Mouse (Mus musculus) megakaryocyte, embryonic 14.5 days (primary cell): ENCODE results near the gene Dpp3. TPM values are rescaled to one million over a fixed set of nuclear protein-coding genes. Genes with fewer than 3 reads are reported as not detected.
A peak's percentile ranks its signal among the peaks of the same experiment; 100 is the strongest.

Experiments used
- H3K27me3 ChIP-seq: replicated peaks from 2 replicates; pipeline ENCODE3; 2012; ENCODE audit warnings: inconsistent platforms
- H3K36me3 ChIP-seq: replicated peaks from 2 replicates; pipeline ENCODE3; 2012; ENCODE audit warnings: low read length, inconsistent platforms, mixed read lengths
- H3K4me1 ChIP-seq: 2 replicates; pipeline ENCODE4 v1.6.1; 2012; ENCODE audit warnings: inconsistent platforms
- H3K4me3 ChIP-seq: replicated peaks from 2 replicates; pipeline ENCODE3; 2012; ENCODE audit warnings: moderate library complexity, mild to moderate bottlenecking, inconsistent platforms
- H3K9me3 ChIP-seq: 2 replicates; pipeline ENCODE4 v1.6.1; 2012; ENCODE audit warnings: inconsistent platforms
- FLI1 ChIP-seq: IDR thresholded peaks from 2 replicates; pipeline ENCODE4 v1.6.1; 2012; ENCODE audit warnings: low read length, inconsistent platforms, mixed read lengths
- GATA1 ChIP-seq: IDR thresholded peaks from 3 replicates; pipeline ENCODE4 v1.6.1; 2012; ENCODE audit warnings: mixed read lengths, low read length, inconsistent platforms, borderline replicate concordance
- polyA plus RNA-seq: library from polyadenylated mRNA; stranded (reverse); fragments of >175 nt; gene quantifications from 2 replicates; pipeline ENCODE4 v1.2.3, GENCODE M21; 2012; ENCODE audit warnings: low replicate concordance; ENCODE audit not compliant: insufficient read depth

Dpp3 gene
- polyA plus RNA-seq, 1 experiment = 71.4 TPM

GRCm38 (mm10) chr19:4928781-4929180 is 694 bp upstream of the Dpp3 start:
- peaks cover 48% of the 10 kb centered on the region for H3K4me1 ChIP-seq
- H3K36me3 ChIP-seq = peaks cover 30% of the 10 kb centered on the region
- H3K27me3 ChIP-seq = peaks cover 26% of the 10 kb centered on the region
- no peaks in the 10 kb centered on the region for H3K9me3 ChIP-seq
- peak overlapping the region; percentile 99 for H3K4me3 ChIP-seq
- TF ChIP-seq FLI1 = no peak
- TF ChIP-seq GATA1 = no peak

- H3K36me3 ChIP-seq = peaks cover 65% of the 10 kb centered on the region
Observed at GRCm38 (mm10) chr19:4925121-4925860, 2.8 kb downstream of the Dpp3 start.

GRCm38 (mm10) chr19:4919652-4920051 is 8.4 kb downstream of the Dpp3 start:
- Histone ChIP-seq H3K9me3 (no peaks in the 10 kb centered on the region), H3K36me3 (peaks cover 100% of the 10 kb centered on the region), H3K4me1 (no peaks in the 10 kb centered on the region), H3K27me3 (no peaks in the 10 kb centered on the region), H3K4me3 (no peak overlapping the region)
- TF ChIP-seq FLI1 (no peak), GATA1 (no peak)

More at GRCm38 (mm10) chr19:4925121-4925860, 2.8 kb downstream of the Dpp3 start:
- H3K4me1 ChIP-seq = peaks cover 41% of the 10 kb centered on the region
- no peak for TF ChIP-seq FLI1
- no peak for TF ChIP-seq GATA1
- no peaks in the 10 kb centered on the region for H3K27me3 ChIP-seq
- peak overlapping the region; percentile 29 for H3K4me3 ChIP-seq
- no peaks in the 10 kb centered on the region for H3K9me3 ChIP-seq

- no peaks in the 10 kb centered on the region for H3K27me3 ChIP-seq
- H3K9me3 ChIP-seq = no peaks in the 10 kb centered on the region
- H3K4me3 ChIP-seq = no peak overlapping the region
- H3K4me1 ChIP-seq = no peaks in the 10 kb centered on the region
- peaks cover 100% of the 10 kb centered on the region for H3K36me3 ChIP-seq
- TF ChIP-seq FLI1 = no peak
- no peak for TF ChIP-seq GATA1
Observed at GRCm38 (mm10) chr19:4916827-4917226, 11.3 kb downstream of the Dpp3 start.

- peaks cover 100% of the 10 kb centered on the region for H3K36me3 ChIP-seq
- TF ChIP-seq FLI1 = no peak
- no peak for TF ChIP-seq GATA1
- H3K27me3 ChIP-seq = no peaks in the 10 kb centered on the region
- H3K9me3 ChIP-seq = no peaks in the 10 kb centered on the region
- no peaks in the 10 kb centered on the region for H3K4me1 ChIP-seq
- no peak overlapping the region for H3K4me3 ChIP-seq
Observed at GRCm38 (mm10) chr19:4915924-4916603, 12.0 kb downstream of the Dpp3 start.

GRCm38 (mm10) chr19:4909376-4909775 is 18.7 kb downstream of the Dpp3 start:
- no peaks in the 10 kb centered on the region for H3K27me3 ChIP-seq
- no peaks in the 10 kb centered on the region for H3K9me3 ChIP-seq
- peaks cover 12% of the 10 kb centered on the region for H3K4me1 ChIP-seq
- H3K4me3 ChIP-seq = no peak overlapping the region
- peaks cover 79% of the 10 kb centered on the region for H3K36me3 ChIP-seq
- no peak for TF ChIP-seq GATA1
- no peak for TF ChIP-seq FLI1

GRCm38 (mm10) chr19:4908107-4908506 is 20.0 kb downstream of the Dpp3 start:
- TF ChIP-seq GATA1 (no peak), FLI1 (no peak)
- Histone ChIP-seq H3K4me1 (peaks cover 12% of the 10 kb centered on the region), H3K27me3 (peaks cover 5% of the 10 kb centered on the region), H3K4me3 (no peak overlapping the region), H3K9me3 (no peaks in the 10 kb centered on the region), H3K36me3 (peaks cover 66% of the 10 kb centered on the region)

- Histone ChIP-seq H3K27me3 (peaks cover 13% of the 10 kb centered on the region), H3K4me1 (peaks cover 12% of the 10 kb centered on the region), H3K9me3 (no peaks in the 10 kb centered on the region), H3K4me3 (peak within 1 kb of the TSS; percentile 88), H3K36me3 (peaks cover 47% of the 10 kb centered on the region)
- no peak for TF ChIP-seq GATA1
- no peak for TF ChIP-seq FLI1
Observed at GRCm38 (mm10) chr19:4905979-4906794, 21.9 kb downstream of the Dpp3 start, which contains the start of gene Bbs1. Gene Bbs1 (minus strand): TSS chr19:4906628.

GRCm38 (mm10) chr19:4899888-4900287 is 28.2 kb downstream of the Dpp3 start:
- H3K36me3 ChIP-seq = no peaks in the 10 kb centered on the region
- no peak overlapping the region for H3K4me3 ChIP-seq
- H3K9me3 ChIP-seq = no peaks in the 10 kb centered on the region
- peaks cover 3% of the 10 kb centered on the region; the same call in 1 of the 2 replicates for H3K4me1 ChIP-seq
- TF ChIP-seq FLI1 (no peak), GATA1 (no peak)
- H3K27me3 ChIP-seq = peaks cover 32% of the 10 kb centered on the region
